Mouse (Mus musculus) liver, embryonic 15.5 days (tissue): ENCODE results near the gene Gm10295. TPM values are rescaled to one million over a fixed set of nuclear protein-coding genes. Genes with fewer than 3 reads are reported as not detected.

Experiments used
- ATAC-seq: fragments of 200-750 bp; cut with Nextera tagmentation; 2 replicates; pipeline ENCODE4 v1.8.0; 2017; ENCODE audit warnings: moderate number of reproducible peaks, mild to moderate bottlenecking, moderate library complexity; ENCODE audit not compliant: insufficient read depth
- H3K27ac ChIP-seq: fragments of 300-500 bp; sonication (generic); replicated peaks from 2 replicates; pipeline ENCODE4 v1.5.1; 2015; ENCODE audit warnings: mild to moderate bottlenecking, inconsistent platforms
- H3K27me3 ChIP-seq: fragments of 300-500 bp; sonication (generic); 2 replicates; pipeline ENCODE4 v1.6.1; 2015; ENCODE audit warnings: mild to moderate bottlenecking, inconsistent platforms
- H3K36me3 ChIP-seq: fragments of 300-500 bp; sonication (generic); replicated peaks from 2 replicates; pipeline ENCODE4 v1.6.1; 2015; ENCODE audit warnings: moderate library complexity, mild to moderate bottlenecking, inconsistent platforms
- H3K4me1 ChIP-seq: fragments of 300-500 bp; sonication (generic); replicated peaks from 2 replicates; pipeline ENCODE4 v1.6.1; 2015; ENCODE audit warnings: inconsistent platforms
- H3K4me2 ChIP-seq: fragments of 300-500 bp; sonication (generic); 2 replicates; pipeline ENCODE4 v1.6.1; 2015; ENCODE audit warnings: moderate library complexity, mild to moderate bottlenecking, inconsistent platforms
- H3K4me3 ChIP-seq: fragments of 300-500 bp; sonication (generic); replicated peaks from 2 replicates; pipeline ENCODE4 v1.5.1; 2015; ENCODE audit warnings: mild to moderate bottlenecking, inconsistent platforms
- H3K9ac ChIP-seq: fragments of 300-500 bp; sonication (generic); 2 replicates; pipeline ENCODE4 v1.6.1; 2015; ENCODE audit warnings: moderate library complexity, mild to moderate bottlenecking, inconsistent platforms
- H3K9me3 ChIP-seq: fragments of 300-500 bp; sonication (generic); replicated peaks from 2 replicates; pipeline ENCODE4 v1.6.1; 2016; ENCODE audit warnings: inconsistent platforms
- WGBS: fragments of 180-500 bp; shearing (Covaris S2); methylation state at CpG from one replicate; pipeline ENCODE4 v1.1.7; 2015; ENCODE audit warnings: mixed read lengths; ENCODE audit not compliant: insufficient replicate concordance; 5-methylcytosine and 5-hydroxymethylcytosine counted together
- polyA plus RNA-seq: library from polyadenylated mRNA; unstranded; fragments of >200 nt; fragmentation: Nextera tagmentation; extraction: Ambion mirVana; gene quantifications from 2 replicates; pipeline ENCODE4 v1.2.1, GENCODE M21; 2015

Gene Gm10295
- polyA plus RNA-seq, 1 experiment from 2014 or later = not detected

GRCm38 (mm10) chr7:71348922-71349321, 2.4 kb downstream of the Gm10295 start:
- Histone ChIP-seq H3K4me3 (no peak overlapping the region), H3K9me3 (no peaks in the 10 kb centered on the region), H3K27me3 (no peaks in the 10 kb centered on the region), H3K9ac (no peak overlapping the region), H3K36me3 (no peaks in the 10 kb centered on the region), H3K27ac (no peak overlapping the region), H3K4me2 (no peak overlapping the region), H3K4me1 (no peaks in the 10 kb centered on the region)
- WGBS = 78% methylated on average over 9 of the region's 9 CpGs
- no peak for ATAC-seq

- WGBS = 59% methylated on average over 11 of the region's 11 CpGs
- Histone ChIP-seq H3K36me3 (no peaks in the 10 kb centered on the region), H3K4me1 (no peaks in the 10 kb centered on the region), H3K27me3 (no peaks in the 10 kb centered on the region), H3K9me3 (no peaks in the 10 kb centered on the region), H3K9ac (no peak overlapping the region), H3K4me3 (no peak overlapping the region), H3K27ac (no peak overlapping the region), H3K4me2 (no peak overlapping the region)
- ATAC-seq = no peak
Measured at GRCm38 (mm10) chr7:71324919-71325583, 26.2 kb downstream of the Gm10295 start.

GRCm38 (mm10) chr7:71313148-71313765, 38.0 kb downstream of the Gm10295 start:
- ATAC-seq = no peak
- WGBS = 51% methylated on average over 7 of the region's 7 CpGs

GRCm38 (mm10) chr7:71312375-71312774, 38.9 kb downstream of the Gm10295 start:
- 49% methylated on average over 3 of the region's 3 CpGs for WGBS
- H3K27ac ChIP-seq = no peak overlapping the region
- no peaks in the 10 kb centered on the region for H3K9me3 ChIP-seq
- H3K27me3 ChIP-seq = no peaks in the 10 kb centered on the region
- no peaks in the 10 kb centered on the region for H3K36me3 ChIP-seq
- no peak for ATAC-seq
- no peak overlapping the region for H3K4me2 ChIP-seq
- H3K4me3 ChIP-seq = no peak overlapping the region
- no peak overlapping the region for H3K9ac ChIP-seq
- H3K4me1 ChIP-seq = no peaks in the 10 kb centered on the region

More at GRCm38 (mm10) chr7:71313148-71313765, 38.0 kb downstream of the Gm10295 start:
- Histone ChIP-seq H3K36me3 (no peaks in the 10 kb centered on the region), H3K9me3 (no peaks in the 10 kb centered on the region), H3K27ac (no peak overlapping the region), H3K27me3 (no peaks in the 10 kb centered on the region), H3K4me2 (no peak overlapping the region), H3K4me3 (no peak overlapping the region), H3K9ac (no peak overlapping the region), H3K4me1 (no peaks in the 10 kb centered on the region)

GRCm38 (mm10) chr7:71311411-71311810, 39.9 kb downstream of the Gm10295 start:
- 30% methylated on average over 11 of the region's 11 CpGs for WGBS
- no peaks in the 10 kb centered on the region for H3K36me3 ChIP-seq
- no peaks in the 10 kb centered on the region for H3K4me1 ChIP-seq
- no peak overlapping the region for H3K4me2 ChIP-seq
- no peak overlapping the region for H3K27ac ChIP-seq
- no peaks in the 10 kb centered on the region for H3K27me3 ChIP-seq
- no peak overlapping the region for H3K4me3 ChIP-seq
- ATAC-seq = no peak
- no peaks in the 10 kb centered on the region for H3K9me3 ChIP-seq
- H3K9ac ChIP-seq = no peak overlapping the region

GRCm38 (mm10) chr7:71308051-71308450, 43.2 kb downstream of the Gm10295 start:
- ATAC-seq = no peak
- Histone ChIP-seq H3K27me3 (no peaks in the 10 kb centered on the region), H3K27ac (no peak overlapping the region), H3K4me3 (no peak overlapping the region), H3K9ac (no peak overlapping the region), H3K9me3 (no peaks in the 10 kb centered on the region), H3K4me2 (no peak overlapping the region), H3K4me1 (no peaks in the 10 kb centered on the region), H3K36me3 (no peaks in the 10 kb centered on the region)
- 29% methylated on average over 8 of the region's 8 CpGs for WGBS

GRCm38 (mm10) chr7:71302714-71303113, 48.6 kb downstream of the Gm10295 start:
- H3K9me3 ChIP-seq = no peaks in the 10 kb centered on the region
- WGBS = 39% methylated on average over 4 of the region's 4 CpGs
- ATAC-seq = no peak
- H3K4me1 ChIP-seq = no peaks in the 10 kb centered on the region
- H3K36me3 ChIP-seq = no peaks in the 10 kb centered on the region
- no peak overlapping the region for H3K4me3 ChIP-seq
- H3K27me3 ChIP-seq = no peaks in the 10 kb centered on the region
- no peak overlapping the region for H3K4me2 ChIP-seq
- no peak overlapping the region for H3K27ac ChIP-seq
- H3K9ac ChIP-seq = no peak overlapping the region
